ENCODE assay signal across 40 mouse cellular contexts in the genomic region with DNA sequence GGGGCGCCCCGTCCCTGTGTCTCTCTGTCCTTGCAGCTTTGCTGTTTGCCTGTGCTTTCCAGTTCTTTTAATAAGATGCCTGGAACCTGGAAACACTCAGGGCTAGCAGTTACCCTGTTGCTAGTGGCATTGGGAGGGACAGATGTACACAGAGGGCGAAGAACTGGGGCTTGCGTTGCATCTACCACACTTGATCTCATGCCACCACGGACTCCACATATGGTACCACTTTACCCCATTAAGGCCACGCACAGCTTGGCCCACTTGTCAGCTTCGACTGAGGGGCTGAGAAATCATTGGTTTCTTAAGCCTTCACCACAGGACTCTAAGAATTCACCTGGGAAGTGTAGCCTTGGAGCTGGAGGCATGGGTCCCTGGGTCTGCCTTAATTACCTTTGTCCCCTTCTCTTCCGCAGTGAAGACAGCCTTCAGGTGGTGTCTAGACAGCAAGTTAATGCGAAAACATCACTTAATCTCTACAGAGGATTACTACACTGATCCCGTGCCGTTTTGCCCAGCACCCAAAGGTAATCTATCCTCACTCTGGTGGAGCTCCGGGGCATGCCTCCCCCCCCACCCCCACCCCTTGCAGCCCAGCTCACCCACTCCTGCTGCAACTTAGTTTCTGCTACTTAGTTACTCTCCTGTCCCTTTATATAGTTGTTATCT. TPM values are rescaled to one million over a fixed set of nuclear protein-coding genes. Genes with fewer than 3 reads are reported as not detected.
A peak's percentile ranks its signal among the peaks of the same experiment; 100 is the strongest.
DNase-seq lines count a peak whose midpoint lies in the region; ATAC-seq and TF ChIP-seq lines count a peak whose summit lies in the region.
"Had no signal": no experiment of that assay in that cellular context is flagged by ENCODE, and none has a peak within 500 bp of the region (broad histone marks: within the 10 kb centered on the region; RNA-seq: fewer than 3 reads in every experiment).

No protein-coding gene starts in this region.

- H3K36me3 ChIP-seq in forebrain, embryonic 10.5 days (replicated peaks): no peaks in the 10 kb centered on the region
- H3K36me3 ChIP-seq in forebrain, postnatal 0 days (ENCODE audit: insufficient read depth): no peaks in the 10 kb centered on the region
- H3K36me3 ChIP-seq in embryonic facial prominence, embryonic 10.5 days (replicated peaks): no peaks in the 10 kb centered on the region
- H3K36me3 ChIP-seq in embryonic facial prominence, embryonic 13.5 days: no peaks in the 10 kb centered on the region
- H3K36me3 ChIP-seq in limb, embryonic 12.5 days: no peaks in the 10 kb centered on the region
- H3K36me3 ChIP-seq: forebrain, embryonic 15.5 days; heart, embryonic 13.5 days; kidney, embryonic 15.5 days; liver, embryonic 15.5 days; midbrain, embryonic 12.5 days had no signal

- WGBS in forebrain, embryonic 10.5 days: 45% methylated on average over 12 of the region's 12 CpGs
- 51% methylated on average over 12 of the region's 12 CpGs for WGBS in forebrain, postnatal 0 days
- WGBS in embryonic facial prominence, embryonic 10.5 days: 38% methylated on average over 12 of the region's 12 CpGs
- 25% methylated on average over 12 of the region's 12 CpGs for WGBS in embryonic facial prominence, embryonic 13.5 days
- 27% methylated on average over 12 of the region's 12 CpGs for WGBS in limb, embryonic 12.5 days

- no peaks in the 10 kb centered on the region for H3K27me3 ChIP-seq in forebrain, embryonic 10.5 days (ENCODE audit: poor library complexity, severe bottlenecking)
- H3K27me3 ChIP-seq in forebrain, postnatal 0 days (ENCODE audit: insufficient read depth, low read length): no peaks in the 10 kb centered on the region
- H3K27me3 ChIP-seq in embryonic facial prominence, embryonic 10.5 days (replicated peaks; ENCODE audit: low read depth, poor library complexity, severe bottlenecking): no peaks in the 10 kb centered on the region
- H3K27me3 ChIP-seq in embryonic facial prominence, embryonic 13.5 days: no peaks in the 10 kb centered on the region
- no peaks in the 10 kb centered on the region for H3K27me3 ChIP-seq in limb, embryonic 12.5 days
- H3K27me3 ChIP-seq: forebrain, embryonic 15.5 days; kidney, embryonic 15.5 days; liver, embryonic 15.5 days; midbrain, embryonic 12.5 days had no signal

- H3K9me3 ChIP-seq in forebrain, embryonic 10.5 days: no peaks in the 10 kb centered on the region
- no peaks in the 10 kb centered on the region for H3K9me3 ChIP-seq in forebrain, postnatal 0 days (ENCODE audit: low read length)
- H3K9me3 ChIP-seq in embryonic facial prominence, embryonic 10.5 days: no peaks in the 10 kb centered on the region
- no peaks in the 10 kb centered on the region for H3K9me3 ChIP-seq in embryonic facial prominence, embryonic 13.5 days
- H3K9me3 ChIP-seq in limb, embryonic 12.5 days: peaks cover 3% of the 10 kb centered on the region; the same call in 1 of the 2 replicates
- H3K9me3 ChIP-seq: forebrain, embryonic 15.5 days; heart, embryonic 13.5 days; kidney, embryonic 15.5 days; liver, embryonic 15.5 days; midbrain, embryonic 12.5 days had no signal

- no peak overlapping the region for H3K4me2 ChIP-seq in forebrain, postnatal 0 days (ENCODE audit: low read depth)
- H3K4me2 ChIP-seq in embryonic facial prominence, embryonic 13.5 days: no peak overlapping the region
- no peak overlapping the region; the same call in 1 of the 2 replicates for H3K4me2 ChIP-seq in limb, embryonic 12.5 days
- H3K4me2 ChIP-seq: forebrain, embryonic 15.5 days; heart, embryonic 13.5 days; kidney, embryonic 15.5 days; liver, embryonic 15.5 days; lung, embryonic 14.5 days; midbrain, embryonic 12.5 days had no signal

- DNase-seq in forebrain, embryonic 10.5 days (ENCODE audit: extremely low spot score, low spot score): no peak
- DNase-seq in forebrain, postnatal 0 days: no peak
- DNase-seq in embryonic facial prominence, embryonic 10.5 days (ENCODE audit: low spot score): peak; percentile 56
- DNase-seq in kidney, postnatal 36 days: no peak
- no peak for DNase-seq in adrenal gland, adult 8-10 months
- DNase-seq: adrenal gland, postnatal 36 days; cerebellum, adult 18-20 months; cerebellum, postnatal 10 days; heart, postnatal 10 days; kidney, adult 18-20 months; lung, postnatal 14 days; right cerebral cortex, postnatal 25 days; thymus, adult 18-20 months; thymus, postnatal 25 days had no signal

- peak overlapping the region; percentile 63; the same call in 1 of the 2 replicates for H3K27ac ChIP-seq in forebrain, embryonic 10.5 days
- H3K27ac ChIP-seq in forebrain, postnatal 0 days (ENCODE audit: low read depth, low read length): no peak overlapping the region
- peak overlapping the region; percentile 81 for H3K27ac ChIP-seq in embryonic facial prominence, embryonic 10.5 days (replicated peaks)
- peak overlapping the region; percentile 52 for H3K27ac ChIP-seq in embryonic facial prominence, embryonic 13.5 days
- H3K27ac ChIP-seq in limb, embryonic 12.5 days: peak overlapping the region; percentile 74
- H3K27ac ChIP-seq: forebrain, embryonic 15.5 days; heart, embryonic 13.5 days; liver, embryonic 15.5 days; midbrain, embryonic 12.5 days had no signal

- H3K4me3 ChIP-seq in forebrain, embryonic 10.5 days: no peak overlapping the region
- no peak overlapping the region for H3K4me3 ChIP-seq in forebrain, postnatal 0 days (ENCODE audit: low read depth, low read length)
- no peak overlapping the region for H3K4me3 ChIP-seq in embryonic facial prominence, embryonic 10.5 days
- no peak overlapping the region for H3K4me3 ChIP-seq in embryonic facial prominence, embryonic 13.5 days
- no peak overlapping the region for H3K4me3 ChIP-seq in limb, embryonic 12.5 days (replicated peaks)
- H3K4me3 ChIP-seq: forebrain, embryonic 15.5 days; heart, embryonic 13.5 days; kidney, embryonic 15.5 days; liver, embryonic 15.5 days; midbrain, embryonic 12.5 days had no signal

- H3K9ac ChIP-seq in forebrain, postnatal 0 days: no peak overlapping the region
- H3K9ac ChIP-seq in embryonic facial prominence, embryonic 13.5 days: no peak overlapping the region
- H3K9ac ChIP-seq in limb, embryonic 12.5 days (replicated peaks): no peak overlapping the region
- H3K9ac ChIP-seq: forebrain, embryonic 15.5 days; heart, embryonic 13.5 days; kidney, embryonic 15.5 days; liver, embryonic 15.5 days; lung, embryonic 14.5 days; midbrain, embryonic 12.5 days had no signal

- no peak for ATAC-seq in forebrain, postnatal 0 days
- ATAC-seq in embryonic facial prominence, embryonic 13.5 days (ENCODE audit: insufficient number of reproducible peaks, insufficient read depth, low FRiP score, low TSS enrichment, low read depth): no peak
- peak; percentile 29; the same call in 1 of the 2 replicates for ATAC-seq in limb, embryonic 12.5 days (ENCODE audit: insufficient number of reproducible peaks, insufficient read depth, low FRiP score, low TSS enrichment, low read depth)
- ATAC-seq: forebrain, embryonic 15.5 days; hindbrain, embryonic 16.5 days had no signal

- no peak for TF ChIP-seq CTCF in forebrain, postnatal 0 days (IDR thresholded peaks at IDR 0.05; ENCODE audit: low read depth)

- H3K4me1 ChIP-seq in forebrain, embryonic 10.5 days: peaks cover 19% of the 10 kb centered on the region
- H3K4me1 ChIP-seq in forebrain, postnatal 0 days (ENCODE audit: insufficient read depth): no peaks in the 10 kb centered on the region
- peaks cover 24% of the 10 kb centered on the region for H3K4me1 ChIP-seq in embryonic facial prominence, embryonic 10.5 days
- peaks cover 21% of the 10 kb centered on the region for H3K4me1 ChIP-seq in embryonic facial prominence, embryonic 13.5 days
- peaks cover 26% of the 10 kb centered on the region for H3K4me1 ChIP-seq in limb, embryonic 12.5 days (replicated peaks)
- H3K4me1 ChIP-seq: forebrain, embryonic 15.5 days; liver, embryonic 15.5 days; midbrain, embryonic 12.5 days had no signal

RNA-seq across cellular contexts. Expression of a gene that starts 7.5 kb away (rescaled TPM):
- polyA plus RNA-seq in forebrain, embryonic 10.5 days (2016; fragmentation: Nextera tagmentation; extraction: Ambion mirVana): 1.1 and 2.1 TPM in 2 replicates
- 0.85 and 2.0 TPM in 2 replicates for total RNA-seq in forebrain, postnatal 0 days (2014; rRNA removed)
- polyA plus RNA-seq in forebrain, postnatal 0 days (2015; fragmentation: Nextera tagmentation; extraction: Ambion mirVana): 0.40 and 0.42 TPM in 2 replicates
- polyA plus RNA-seq in embryonic facial prominence, embryonic 10.5 days (2016; fragmentation: Nextera tagmentation; extraction: Ambion mirVana): 1.0 and 1.5 TPM in 2 replicates
- polyA plus RNA-seq in embryonic facial prominence, embryonic 13.5 days (2015; fragmentation: Nextera tagmentation; extraction: Ambion mirVana): 1.1 and 1.4 TPM in 2 replicates
- polyA plus RNA-seq in limb, embryonic 12.5 days (2016; fragmentation: Nextera tagmentation; extraction: Ambion mirVana): 2.0 and 2.3 TPM in 2 replicates
- total RNA-seq in adrenal gland, adult 8-10 months (2022): 1 to 10 TPM; 2.2 to 6.6 (median 4.5) TPM
- total RNA-seq: common myeloid progenitor, adult 5-6 weeks; gastrocnemius, adult 8-10 months; MEL; monocyte, adult 5-6 weeks had no signal
- polyA plus RNA-seq: liver, embryonic 15.5 days had no signal

RNA-seq across cellular contexts. Expression of a gene that starts 16.5 kb away (rescaled TPM):
- polyA plus RNA-seq in forebrain, embryonic 10.5 days (2016; fragmentation: Nextera tagmentation; extraction: Ambion mirVana): 13.0 and 13.7 TPM in 2 replicates
- total RNA-seq in forebrain, postnatal 0 days (2014; rRNA removed): 9.6 and 16.1 TPM in 2 replicates
- polyA plus RNA-seq in forebrain, postnatal 0 days (2015; fragmentation: Nextera tagmentation; extraction: Ambion mirVana): 8.2 and 11.3 TPM in 2 replicates
- 20.7 and 21.2 TPM in 2 replicates for polyA plus RNA-seq in embryonic facial prominence, embryonic 10.5 days (2016; fragmentation: Nextera tagmentation; extraction: Ambion mirVana)
- polyA plus RNA-seq in embryonic facial prominence, embryonic 13.5 days (2015; fragmentation: Nextera tagmentation; extraction: Ambion mirVana): 29.1 and 30.9 TPM in 2 replicates
- 25.1 and 27.8 TPM in 2 replicates for polyA plus RNA-seq in limb, embryonic 12.5 days (2016; fragmentation: Nextera tagmentation; extraction: Ambion mirVana)
- 10 to 100 TPM in 2 of 4 experiments, 1 to 10 TPM in 2; 8.5 to 19.9 (median 13.2) TPM for total RNA-seq in adrenal gland, adult 8-10 months (2022)
- total RNA-seq: common myeloid progenitor, adult 5-6 weeks; MEL had no signal

RNA-seq across cellular contexts. Expression of a gene that starts 47.1 kb away (rescaled TPM):
- 1.6 and 1.8 TPM in 2 replicates for polyA plus RNA-seq in forebrain, embryonic 10.5 days (2016; fragmentation: Nextera tagmentation; extraction: Ambion mirVana)
- total RNA-seq in forebrain, postnatal 0 days (2014; rRNA removed): 2.0 and 2.1 TPM in 2 replicates
- polyA plus RNA-seq in forebrain, postnatal 0 days (2015; fragmentation: Nextera tagmentation; extraction: Ambion mirVana): 2.2 and 2.7 TPM in 2 replicates
- polyA plus RNA-seq in embryonic facial prominence, embryonic 10.5 days (2016; fragmentation: Nextera tagmentation; extraction: Ambion mirVana): 1.5 and 1.6 TPM in 2 replicates
- 3.1 and 3.8 TPM in 2 replicates for polyA plus RNA-seq in embryonic facial prominence, embryonic 13.5 days (2015; fragmentation: Nextera tagmentation; extraction: Ambion mirVana)
- polyA plus RNA-seq in limb, embryonic 12.5 days (2016; fragmentation: Nextera tagmentation; extraction: Ambion mirVana): 1.5 TPM in 2 replicates
- 10 to 100 TPM in 2 of 4 experiments, 1 to 10 TPM in 2; 5.5 to 13.8 (median 9.8) TPM for total RNA-seq in adrenal gland, adult 8-10 months (2022)
- total RNA-seq: common myeloid progenitor, adult 5-6 weeks; hematopoietic stem cell, adult 5-6 weeks; monocyte, adult 5-6 weeks had no signal

RNA-seq across cellular contexts. Expression of a gene that starts 49.1 kb away (rescaled TPM):
- not detected in 2 replicates for polyA plus RNA-seq in forebrain, embryonic 10.5 days (2016; fragmentation: Nextera tagmentation; extraction: Ambion mirVana)
- not detected in 2 replicates for total RNA-seq in forebrain, postnatal 0 days (2014; rRNA removed)
- not detected in 2 replicates for polyA plus RNA-seq in forebrain, postnatal 0 days (2015; fragmentation: Nextera tagmentation; extraction: Ambion mirVana)
- polyA plus RNA-seq in embryonic facial prominence, embryonic 10.5 days (2016; fragmentation: Nextera tagmentation; extraction: Ambion mirVana): not detected in 2 replicates
- not detected in 2 replicates for polyA plus RNA-seq in embryonic facial prominence, embryonic 13.5 days (2015; fragmentation: Nextera tagmentation; extraction: Ambion mirVana)
- not detected in 2 replicates for polyA plus RNA-seq in limb, embryonic 12.5 days (2016; fragmentation: Nextera tagmentation; extraction: Ambion mirVana)
- total RNA-seq in adrenal gland, adult 8-10 months (2022): not detected
- total RNA-seq: adrenal gland, postnatal 36 days; common myeloid progenitor, adult 5-6 weeks; gastrocnemius, adult 8-10 months; gastrocnemius, postnatal 4 days; heart, adult 8-10 months; heart, postnatal 10 days; hematopoietic stem cell, adult 5-6 weeks; layer of hippocampus, adult 8-10 months; layer of hippocampus, postnatal 25 days; left cerebral cortex, adult 8-10 months; left cerebral cortex, postnatal 36 days; liver, adult 2 months; megakaryocyte progenitor cell, adult 5-6 weeks; MEL; monocyte, adult 5-6 weeks had no signal
- polyA plus RNA-seq: brain, embryonic 14.5 days; forebrain, embryonic 15.5 days; hindbrain, embryonic 16.5 days; intestine, embryonic 14.5 days; kidney, embryonic 15.5 days; liver, adult 2 months; liver, embryonic 15.5 days; lung, embryonic 14.5 days; midbrain, embryonic 12.5 days; neural tube, embryonic 14.5 days; stomach, embryonic 16.5 days had no signal

RNA-seq across cellular contexts. Expression of a gene that starts 57.2 kb away (rescaled TPM):
- polyA plus RNA-seq in forebrain, embryonic 10.5 days (2016; fragmentation: Nextera tagmentation; extraction: Ambion mirVana): 13.6 and 15.2 TPM in 2 replicates
- 3.3 and 6.5 TPM in 2 replicates for total RNA-seq in forebrain, postnatal 0 days (2014; rRNA removed)
- polyA plus RNA-seq in forebrain, postnatal 0 days (2015; fragmentation: Nextera tagmentation; extraction: Ambion mirVana): 2.7 and 3.8 TPM in 2 replicates
- 19.3 and 20.5 TPM in 2 replicates for polyA plus RNA-seq in embryonic facial prominence, embryonic 10.5 days (2016; fragmentation: Nextera tagmentation; extraction: Ambion mirVana)
- 21.4 and 25.5 TPM in 2 replicates for polyA plus RNA-seq in embryonic facial prominence, embryonic 13.5 days (2015; fragmentation: Nextera tagmentation; extraction: Ambion mirVana)
- 42.1 and 42.4 TPM in 2 replicates for polyA plus RNA-seq in limb, embryonic 12.5 days (2016; fragmentation: Nextera tagmentation; extraction: Ambion mirVana)
- total RNA-seq in adrenal gland, adult 8-10 months (2022): 1 to 10 TPM; 2.4 to 4.6 (median 4.4) TPM
